Mouse (Mus musculus): ENCODE measurements around the gene L3mbtl4. TPM values are rescaled to one million over a fixed set of nuclear protein-coding genes. Genes with fewer than 3 reads are reported as not detected.
"Not testable (repeated sequence)": the region's sequence is repeated elsewhere in the genome, so short reads cannot be mapped to it uniquely, and the experiment has no call there.

L3mbtl4 gene
- total RNA-seq, 2 experiments from 2014 or later = 1.6 to 3.6 TPM

DNA sequence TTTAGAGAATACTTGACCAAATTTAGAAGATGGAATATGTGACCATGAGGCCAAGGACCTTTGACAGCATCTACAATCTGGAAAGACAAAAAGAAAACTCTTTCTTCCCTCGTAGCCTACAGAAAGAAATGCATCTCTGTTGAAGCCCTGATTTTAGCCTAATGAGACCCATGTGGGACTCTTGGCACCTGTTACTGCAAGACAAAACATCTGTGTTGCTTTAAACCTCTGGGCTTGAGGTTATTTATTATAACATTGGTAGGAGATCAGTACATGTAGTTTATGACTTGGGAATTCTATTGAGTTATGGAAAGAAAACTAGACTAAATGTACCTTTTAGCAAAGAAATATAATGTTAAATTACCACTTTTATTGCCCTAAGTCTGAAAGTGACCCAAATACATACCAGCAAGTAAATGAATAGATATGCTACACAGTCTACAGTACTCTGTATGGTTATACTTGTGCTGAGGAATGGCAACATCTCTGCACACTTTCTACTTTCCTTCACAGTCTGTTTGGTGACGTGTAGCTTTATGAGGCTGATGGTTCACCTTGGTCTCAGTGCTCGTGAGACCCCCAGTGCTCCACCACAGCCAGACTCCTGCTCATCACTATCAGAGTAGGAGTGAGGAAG, 65.4 kb downstream of the L3mbtl4 start:
- intact Hi-C loops (cut with DNase I) = no loop called here

GRCm38 (mm10) chr17:68357687-68358086, 84.1 kb downstream of the L3mbtl4 start:
- intact Hi-C loops (cut with DNase I) = no loop called here
- no peak for DNase-seq (ENCODE audit: low spot score in 2 of 2)

More for the DNA sequence above, 65.4 kb downstream of the L3mbtl4 start:
- no peak for DNase-seq (ENCODE audit: low spot score in 2 of 2)

DNA sequence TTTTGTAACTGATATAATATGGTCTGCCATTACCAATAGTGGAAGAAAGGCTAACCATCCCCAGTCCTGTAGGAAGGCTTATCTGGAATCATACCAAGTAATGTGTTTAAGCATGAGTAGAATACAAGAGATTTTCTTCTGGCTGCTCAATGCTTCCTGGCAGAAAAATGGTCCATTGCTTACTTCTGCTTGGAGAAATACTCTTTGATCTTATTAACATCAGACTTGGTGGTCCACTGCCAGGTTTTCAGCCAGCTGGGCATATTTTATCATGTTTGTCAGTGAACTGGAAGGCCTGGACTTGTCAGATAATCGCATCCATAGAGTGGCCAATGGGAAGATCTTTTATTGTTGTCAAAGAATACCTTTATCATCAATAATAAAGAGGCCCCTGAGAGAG, 97.5 kb downstream of the L3mbtl4 start:
- DNase-seq (ENCODE audit: low spot score in 2 of 2) = no peak
- intact Hi-C loops (cut with DNase I) = no loop called here

- intact Hi-C loops (cut with DNase I) = no loop called here
- DNase-seq (ENCODE audit: low spot score in 2 of 2) = no peak
These were observed 114.9 kb downstream of the L3mbtl4 start for GRCm38 (mm10) chr17:68388481-68388880.

DNA sequence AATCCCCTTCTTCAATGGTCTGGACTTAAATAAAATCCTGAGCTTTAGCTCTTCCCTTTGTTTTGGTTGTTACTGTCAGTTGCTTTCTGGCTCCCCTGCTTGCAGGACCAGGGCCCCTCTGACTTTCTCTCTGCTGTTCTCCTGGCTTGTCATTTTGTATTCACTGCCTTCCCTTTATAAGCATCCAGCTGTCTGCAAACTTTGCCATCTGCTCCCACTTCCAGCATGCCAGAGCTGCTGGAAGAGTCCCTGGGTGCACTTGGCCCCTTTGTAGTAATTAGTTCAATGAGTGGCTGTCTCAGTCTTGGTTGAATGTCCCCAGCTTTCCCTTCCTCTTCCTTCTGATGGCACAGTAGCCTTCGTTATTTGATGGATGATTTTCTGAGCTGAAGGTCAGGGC, 132.4 kb downstream of the L3mbtl4 start:
- intact Hi-C loops (cut with DNase I) = no loop called here
- DNase-seq (ENCODE audit: low spot score in 2 of 2) = no peak

- DNase-seq (ENCODE audit: low spot score in 2 of 2); intact Hi-C loops (cut with DNase I): not testable (repeated sequence)
These were observed 133.5 kb downstream of the L3mbtl4 start for GRCm38 (mm10) chr17:68407121-68407520.

GRCm38 (mm10) chr17:68422663-68423498, 149.3 kb downstream of the L3mbtl4 start:
- no peak for DNase-seq (ENCODE audit: low spot score in 2 of 2)
- intact Hi-C loops (cut with DNase I) = loop anchor here (10.0 kb wide), 1 partner anchor 412 kb away; no protein-coding TSS in a partner anchor

DNA sequence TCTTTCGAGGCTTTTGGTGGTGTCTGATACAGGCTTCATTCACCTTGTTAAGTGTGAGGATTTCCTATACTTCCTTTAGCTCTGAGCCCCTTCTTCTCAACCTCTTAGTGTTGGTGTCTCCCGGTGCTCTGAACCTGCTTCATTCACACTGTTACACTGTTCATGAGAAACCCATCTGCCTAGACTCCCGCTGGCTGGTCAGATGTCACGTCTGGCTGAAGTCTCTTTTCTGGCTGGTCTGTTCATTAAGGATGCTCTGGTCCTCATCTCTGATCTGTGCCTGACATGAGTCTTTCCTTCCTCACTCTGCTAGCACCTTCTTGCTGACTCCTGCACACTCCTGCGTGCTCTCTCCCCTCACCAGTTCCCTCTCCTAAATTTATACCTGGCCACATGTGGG, 160.0 kb downstream of the L3mbtl4 start:
- DNase-seq (ENCODE audit: low spot score in 2 of 2) = no peak
- intact Hi-C loops (cut with DNase I) = no loop called here

DNA sequence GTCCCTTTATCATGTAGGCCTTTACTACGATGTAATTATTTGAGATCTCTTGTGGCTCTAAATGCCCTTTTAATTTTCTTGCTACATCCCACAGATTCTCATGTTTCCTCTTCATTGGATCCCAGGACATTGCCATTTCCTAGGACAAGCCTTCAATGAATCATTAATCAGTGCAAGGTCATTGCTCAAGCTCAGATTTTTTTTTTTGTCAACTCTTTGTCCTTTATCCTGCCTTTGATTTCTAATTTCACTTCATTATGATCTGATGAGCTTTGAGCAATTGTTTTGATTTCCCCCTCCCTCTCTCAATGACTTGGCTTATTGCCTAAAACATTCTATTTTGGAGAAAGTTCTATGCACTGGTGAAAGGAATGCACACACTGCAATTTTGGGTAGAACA, 177.3 kb downstream of the L3mbtl4 start:
- intact Hi-C loops (cut with DNase I) = no loop called here
- no peak for DNase-seq (ENCODE audit: low spot score in 2 of 2)

GRCm38 (mm10) chr17:68461471-68461870, 187.9 kb downstream of the L3mbtl4 start:
- DNase-seq (ENCODE audit: low spot score in 2 of 2) = no peak
- intact Hi-C loops (cut with DNase I) = no loop called here

DNA sequence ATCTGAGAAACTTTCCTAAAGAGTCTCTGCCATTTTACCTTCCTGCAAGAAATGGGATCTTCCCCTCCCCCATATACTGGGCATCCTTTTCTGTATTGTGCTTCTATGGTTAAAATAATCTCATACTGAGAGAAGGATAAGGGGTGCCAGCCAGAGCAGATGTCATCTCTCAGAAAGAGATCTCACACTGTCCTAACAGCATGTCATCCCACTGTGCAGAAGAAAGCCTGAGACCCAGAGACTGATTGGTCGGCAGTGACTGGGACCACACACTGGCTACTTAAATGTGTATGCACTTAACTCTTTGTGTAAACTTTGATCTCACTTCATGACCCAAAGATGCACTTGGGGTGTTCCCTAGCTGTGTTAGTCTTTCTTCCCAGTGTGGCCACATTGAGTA, 193.7 kb downstream of the L3mbtl4 start:
- DNase-seq (ENCODE audit: low spot score in 2 of 2) = no peak
- intact Hi-C loops (cut with DNase I) = no loop called here

DNA sequence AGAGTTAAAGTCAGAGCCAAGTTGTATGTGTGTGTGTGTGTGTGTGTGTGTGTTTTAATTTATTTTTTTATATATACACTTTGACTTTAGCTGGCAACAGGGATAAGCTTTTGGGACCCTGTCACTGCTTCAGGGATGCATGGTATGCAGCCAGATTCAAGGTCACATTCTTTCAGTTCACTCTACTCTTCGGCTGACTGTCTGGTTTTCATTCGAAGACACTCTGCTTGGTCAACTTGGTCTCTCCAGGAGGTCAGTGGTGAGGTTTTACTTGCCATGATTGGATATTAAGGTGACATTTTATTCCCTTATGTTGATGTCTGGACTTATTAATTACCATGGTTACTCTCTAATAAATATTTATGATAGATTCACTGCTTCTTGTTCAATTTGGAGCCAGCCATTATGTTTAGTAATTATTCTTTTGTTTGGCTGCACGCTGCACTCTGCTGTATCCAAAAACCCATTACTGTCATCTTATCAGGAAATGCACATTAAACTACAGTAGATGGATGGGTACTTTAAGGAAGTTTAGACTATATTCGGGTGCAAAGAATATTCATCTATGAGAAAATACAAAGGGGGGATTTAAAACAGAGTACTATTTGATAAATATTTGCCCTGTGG, 216.6 kb downstream of the L3mbtl4 start:
- DNase-seq (ENCODE audit: low spot score in 2 of 2) = no peak
- intact Hi-C loops (cut with DNase I) = no loop called here

GRCm38 (mm10) chr17:68492231-68492630, 218.6 kb downstream of the L3mbtl4 start:
- DNase-seq (ENCODE audit: low spot score in 2 of 2) = peak; percentile 14 to 34

GRCm38 (mm10) chr17:68502998-68503397, 229.4 kb downstream of the L3mbtl4 start:
- intact Hi-C loops (cut with DNase I); DNase-seq (ENCODE audit: low spot score in 2 of 2): not testable (repeated sequence)

More at GRCm38 (mm10) chr17:68492231-68492630, 218.6 kb downstream of the L3mbtl4 start:
- intact Hi-C loops (cut with DNase I) = no loop called here

DNA sequence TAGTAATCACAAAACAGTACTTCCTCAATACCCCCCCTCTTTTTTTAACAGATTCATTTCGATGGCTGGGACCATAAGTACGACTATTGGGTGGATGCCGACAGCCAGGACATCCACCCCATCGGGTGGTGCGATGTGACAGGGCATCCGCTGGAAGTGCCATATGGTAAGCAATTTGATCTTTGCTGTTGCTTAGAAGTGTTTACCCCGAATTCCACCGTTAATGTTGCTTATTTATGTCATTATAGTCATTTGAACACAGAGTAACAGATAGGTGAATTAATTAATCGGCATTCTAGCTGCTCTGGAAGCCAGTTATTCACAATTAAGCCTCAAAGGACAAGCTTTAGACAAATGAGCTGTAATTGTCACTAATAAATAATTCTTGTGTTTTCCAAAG, 286.1 kb downstream of the L3mbtl4 start:
- intact Hi-C loops (cut with DNase I) = no loop called here
- DNase-seq (ENCODE audit: low spot score in 2 of 2) = no peak

- intact Hi-C loops (cut with DNase I) = no loop called here
These were observed 286.7 kb downstream of the L3mbtl4 start for GRCm38 (mm10) chr17:68560264-68560663.

DNA sequence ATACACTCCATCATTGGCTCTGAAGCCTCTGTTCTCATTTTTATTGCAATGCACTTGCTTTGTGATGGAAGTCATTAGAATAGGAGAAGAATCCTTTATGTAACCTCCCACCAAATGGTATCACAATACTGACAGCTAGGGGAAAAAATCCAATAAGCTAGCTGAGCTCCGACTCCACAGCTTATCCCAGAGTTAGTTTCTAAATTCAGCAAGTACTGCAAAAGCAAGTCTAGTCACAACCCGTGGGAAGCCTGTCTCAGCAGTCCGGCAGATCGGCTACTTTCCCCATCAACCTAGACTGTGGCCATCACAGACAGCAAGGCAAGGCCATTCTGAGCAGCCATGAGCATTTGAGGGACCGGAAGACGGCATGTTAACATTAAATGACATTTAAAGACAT, 298.2 kb downstream of the L3mbtl4 start:
- intact Hi-C loops (cut with DNase I) = no loop called here
- DNase-seq (ENCODE audit: low spot score in 2 of 2) = peak; percentile 9 to 11

More at GRCm38 (mm10) chr17:68560264-68560663, 286.7 kb downstream of the L3mbtl4 start:
- DNase-seq (ENCODE audit: low spot score in 2 of 2) = no peak

DNA sequence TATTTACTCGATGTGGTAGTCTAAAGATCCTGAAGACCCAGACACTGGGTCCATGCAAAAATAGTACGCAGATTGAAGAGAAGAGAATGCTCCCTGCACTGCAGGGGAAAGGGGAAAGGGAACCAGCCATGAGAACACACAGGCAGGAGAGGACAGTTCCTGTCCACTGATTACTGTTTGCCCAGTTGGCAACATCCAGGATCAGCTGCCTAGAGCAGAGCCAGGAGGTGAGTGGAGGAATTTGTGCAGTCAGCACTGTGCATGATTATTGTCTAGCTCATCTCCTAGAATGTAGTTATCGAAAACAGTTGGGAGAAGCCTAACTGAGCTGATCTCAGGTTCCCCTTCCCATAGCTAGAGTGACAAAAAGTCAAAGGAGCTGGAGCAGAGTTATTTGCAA, 311.6 kb downstream of the L3mbtl4 start:
- intact Hi-C loops (cut with DNase I) = no loop called here
- DNase-seq (ENCODE audit: low spot score in 2 of 2) = no peak

DNA sequence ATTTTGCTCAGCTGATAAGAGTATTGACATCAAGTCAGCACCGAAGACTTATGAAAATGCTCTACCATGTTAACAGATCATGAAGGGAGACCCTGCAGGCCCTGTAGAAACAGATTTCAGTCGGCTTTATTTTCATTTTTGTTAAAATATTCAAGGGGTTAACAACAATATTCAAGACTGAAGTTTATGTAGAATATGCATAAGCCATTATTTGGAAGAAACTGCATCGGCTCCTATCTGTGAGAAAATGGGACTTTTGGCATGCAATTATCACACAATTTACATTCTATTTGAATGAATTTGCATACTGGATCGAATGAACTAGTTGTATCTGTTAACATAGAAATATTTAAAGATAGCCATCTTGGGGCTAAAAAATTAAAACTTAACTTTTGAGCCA, 318.0 kb downstream of the L3mbtl4 start:
- intact Hi-C loops (cut with DNase I) = no loop called here
- no peak for DNase-seq (ENCODE audit: low spot score in 2 of 2)

DNA sequence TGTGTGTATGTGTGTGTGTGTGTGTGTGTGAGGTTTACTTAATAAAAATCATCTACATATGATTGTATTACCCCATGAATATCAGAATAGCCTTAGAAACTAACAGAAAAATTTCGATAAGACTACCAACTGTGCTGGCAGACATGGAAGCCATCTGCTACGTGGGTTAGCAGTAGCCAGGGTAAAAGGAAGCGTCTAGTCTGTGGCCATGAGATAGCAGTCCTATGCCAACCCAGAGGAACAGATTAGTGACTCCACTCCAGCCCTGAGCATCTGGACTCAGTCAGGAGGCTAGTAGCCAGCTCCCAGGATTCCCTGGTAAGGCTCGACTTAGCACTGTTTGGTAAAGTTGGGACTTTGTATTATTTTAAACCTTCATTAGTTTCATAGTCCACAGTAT, 329.1 kb downstream of the L3mbtl4 start:
- intact Hi-C loops (cut with DNase I) = no loop called here
- DNase-seq (ENCODE audit: low spot score in 2 of 2) = peak in 1 of 2 experiments; percentile 9
